Mouse (Mus musculus) cerebellum, adult 8-10 months (tissue): ENCODE measurements around the gene Fam196b.

Source experiments
- DNase-seq: peaks from one replicate; pipeline ENCODE4 v3.0.0; 2022

Gene Fam196b

DNA sequence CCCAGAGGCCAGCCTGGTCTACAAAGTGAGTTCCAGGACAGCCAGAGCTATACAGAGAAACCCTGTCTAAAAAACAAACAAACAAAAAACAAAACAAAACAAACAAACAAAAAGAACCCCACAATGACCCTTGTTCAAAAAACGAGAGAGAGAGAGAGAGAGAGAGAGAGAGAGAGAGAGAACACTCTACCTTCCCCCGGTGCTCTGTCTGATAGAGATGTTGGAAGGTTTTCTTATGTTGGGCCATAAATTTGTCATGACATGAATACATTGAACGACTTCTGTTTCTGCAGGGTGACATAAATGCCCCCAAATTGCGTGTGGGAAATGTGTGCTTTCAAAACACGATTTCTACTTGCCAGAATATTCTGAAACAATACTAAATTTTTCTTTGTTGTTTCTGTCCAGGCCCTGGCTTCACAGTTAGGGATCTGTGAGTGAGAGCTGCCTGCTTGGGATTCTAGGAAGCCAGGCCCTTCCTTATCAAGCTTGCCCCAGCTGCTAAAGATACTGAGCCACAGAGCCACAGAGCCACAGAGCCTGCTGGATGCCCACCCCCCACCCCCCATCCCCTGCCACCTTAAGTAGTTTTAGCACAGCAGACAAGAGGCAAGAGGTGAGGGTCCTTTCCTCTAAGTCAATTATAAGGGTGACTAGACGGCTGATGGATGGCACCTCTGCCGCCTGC, 17.9 kb downstream of the Fam196b start:
- DNase-seq = no peak

DNA sequence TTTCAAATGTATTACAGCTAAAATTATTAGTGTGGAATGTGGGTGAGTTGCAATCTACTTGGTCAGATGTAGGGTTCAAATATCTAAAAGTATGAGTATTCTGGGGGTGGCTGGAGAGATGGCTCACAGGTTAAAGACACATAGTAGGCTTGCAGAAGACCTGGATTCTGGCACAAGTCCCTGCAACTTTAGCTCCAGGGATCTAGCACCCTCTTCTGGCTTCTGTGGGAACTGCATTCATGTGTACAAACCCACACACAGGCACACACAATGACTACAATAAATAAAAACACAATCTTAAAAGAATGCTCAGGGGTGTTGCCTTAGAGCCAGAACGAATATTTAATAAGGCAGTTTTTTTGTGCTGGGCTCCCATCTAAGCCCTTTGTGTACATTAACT, 23.3 kb downstream of the Fam196b start:
- no peak for DNase-seq

DNA sequence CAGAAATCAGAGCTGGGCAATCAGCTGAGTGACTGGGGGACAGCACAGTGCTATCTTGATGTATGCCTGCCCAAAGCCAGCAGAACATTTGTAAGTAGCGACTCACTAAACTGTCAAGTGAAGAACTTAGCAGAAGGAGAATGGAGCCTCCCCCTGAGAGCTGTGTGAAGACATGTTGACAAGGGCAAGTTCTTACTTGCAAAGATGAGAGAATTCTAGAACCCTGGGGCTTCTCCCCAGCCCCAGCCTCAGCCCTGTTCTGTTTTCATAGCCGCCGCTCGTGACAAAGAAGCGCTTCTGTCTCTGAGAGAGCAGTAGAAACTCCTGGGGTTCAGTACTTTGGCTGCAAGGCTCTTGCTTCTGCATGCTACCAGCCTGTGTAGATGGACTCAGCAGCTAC, 25.1 kb downstream of the Fam196b start:
- no peak for DNase-seq

DNA sequence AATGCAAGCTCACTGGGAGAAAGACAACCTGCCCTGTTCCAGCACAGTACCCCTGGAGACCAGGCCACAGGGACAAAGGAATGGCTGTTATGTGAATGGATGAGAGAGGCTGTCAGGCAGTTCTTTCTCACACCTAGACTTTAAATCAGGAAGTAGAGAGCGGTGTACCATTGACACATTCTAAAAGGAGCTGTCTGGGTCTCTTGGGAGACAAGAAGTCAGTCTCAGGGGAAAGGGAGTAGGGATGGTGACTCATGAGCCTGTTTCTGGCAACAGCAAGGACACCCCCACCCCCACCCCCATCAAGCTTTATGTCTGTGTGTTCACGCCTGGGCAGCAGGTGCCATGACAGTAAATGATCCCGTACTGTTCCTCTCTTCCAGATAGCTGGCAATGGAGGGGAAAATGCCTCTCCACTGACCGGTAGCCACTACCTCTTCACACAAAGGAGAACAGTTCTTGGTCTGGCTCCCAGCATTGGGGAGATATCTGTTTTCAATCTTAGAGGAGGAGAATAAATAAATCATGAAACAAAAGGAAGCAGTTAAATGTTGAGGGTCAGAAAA, 29.2 kb downstream of the Fam196b start:
- no peak for DNase-seq

DNA sequence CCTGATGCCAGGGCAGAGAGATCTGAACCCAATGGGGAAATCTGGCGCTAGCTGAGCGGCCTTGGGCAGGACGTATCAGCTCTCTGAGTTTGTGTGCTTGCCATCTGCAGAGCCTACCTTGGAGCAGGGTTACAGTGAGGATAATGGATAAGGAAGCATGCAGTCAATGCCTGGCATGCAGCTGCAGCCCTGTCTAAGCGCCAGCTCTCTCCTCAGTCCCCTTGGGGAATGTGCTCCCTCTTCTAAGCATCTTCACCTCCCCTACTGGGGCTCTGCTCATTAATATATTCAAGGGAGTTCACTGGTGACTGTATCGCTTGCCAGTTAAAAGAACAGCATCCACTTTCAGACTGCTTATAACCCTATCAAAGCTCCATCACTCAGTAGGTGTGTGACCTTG, 29.7 kb downstream of the Fam196b start:
- DNase-seq = no peak

DNA sequence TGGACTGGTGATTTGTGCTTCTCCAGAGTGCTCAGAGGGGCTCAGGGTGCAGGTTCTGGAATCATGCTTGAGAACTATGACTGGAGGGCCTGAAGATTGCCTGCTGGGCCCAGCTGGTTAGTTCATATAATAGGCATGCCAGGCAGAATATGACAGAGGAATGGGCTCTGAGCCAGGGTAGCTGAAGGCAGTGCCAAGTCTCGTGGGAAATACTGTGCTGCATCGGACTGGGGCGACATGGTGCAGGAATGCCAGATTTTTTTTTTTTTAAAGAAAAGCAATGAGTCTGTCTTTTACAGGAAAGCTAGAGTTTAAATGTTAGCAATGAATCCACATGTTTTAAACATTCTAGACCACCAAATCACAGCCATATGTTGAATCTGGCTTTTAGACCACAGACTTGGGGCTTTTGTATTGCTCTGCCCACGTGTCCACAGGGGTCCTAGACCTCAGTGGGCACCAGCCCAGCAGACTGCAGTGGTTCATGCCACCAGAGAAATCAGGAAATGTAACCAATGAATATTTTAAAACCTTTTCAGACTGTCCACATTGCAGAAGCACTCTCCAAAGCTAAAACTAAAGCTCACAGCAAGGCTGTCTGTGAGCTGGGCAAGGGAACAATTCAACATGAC, 33.8 kb downstream of the Fam196b start:
- no peak for DNase-seq

DNA sequence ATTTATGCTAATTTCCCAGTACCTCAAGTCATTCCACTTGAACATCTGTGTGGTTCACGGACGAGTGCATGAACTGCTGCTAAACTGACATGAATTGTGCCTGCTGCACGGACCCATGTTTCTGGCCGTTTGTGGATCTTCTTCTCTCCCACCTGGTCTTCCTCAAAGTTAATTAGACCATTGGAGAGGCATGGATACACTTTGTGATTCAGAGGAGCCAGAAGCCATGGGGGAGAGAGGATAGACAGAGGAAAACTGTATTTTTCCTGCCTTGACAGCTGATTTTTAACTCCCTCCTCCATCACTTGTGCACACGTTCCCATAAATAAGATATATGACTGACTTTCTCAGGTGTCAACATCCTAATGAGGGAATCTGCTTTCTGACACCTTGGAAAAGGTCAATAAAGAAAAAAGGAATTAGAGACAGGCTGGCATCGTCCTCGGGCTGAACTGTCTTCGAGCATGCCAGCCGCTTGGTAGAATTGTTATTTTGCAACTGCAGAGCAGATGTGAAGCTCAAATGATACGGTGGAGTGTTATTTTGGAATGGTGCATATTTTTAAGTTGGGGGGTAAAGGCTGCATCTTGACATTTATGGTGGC, 34.9 kb downstream of the Fam196b start:
- no peak for DNase-seq

DNA sequence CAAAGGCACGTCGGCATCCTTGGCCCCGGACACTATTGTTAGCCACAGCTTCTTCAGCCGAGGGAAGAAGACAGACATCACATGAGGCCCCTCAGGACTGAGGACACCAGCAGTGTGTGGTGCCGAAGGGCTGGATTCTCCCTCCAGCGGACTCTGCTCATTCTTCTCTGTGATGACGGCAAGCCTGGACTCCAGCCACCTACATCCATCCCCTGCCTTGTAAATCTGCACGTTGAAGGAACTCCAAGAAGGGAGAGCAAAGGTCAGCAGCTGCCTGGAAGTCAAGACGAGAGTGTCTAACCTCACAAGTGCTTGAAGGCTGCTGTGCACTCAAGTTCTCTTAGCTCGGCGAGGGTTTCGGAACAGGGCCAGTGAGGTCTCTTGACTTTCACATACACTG, 40.8 kb downstream of the Fam196b start:
- DNase-seq = peak; percentile 2

DNA sequence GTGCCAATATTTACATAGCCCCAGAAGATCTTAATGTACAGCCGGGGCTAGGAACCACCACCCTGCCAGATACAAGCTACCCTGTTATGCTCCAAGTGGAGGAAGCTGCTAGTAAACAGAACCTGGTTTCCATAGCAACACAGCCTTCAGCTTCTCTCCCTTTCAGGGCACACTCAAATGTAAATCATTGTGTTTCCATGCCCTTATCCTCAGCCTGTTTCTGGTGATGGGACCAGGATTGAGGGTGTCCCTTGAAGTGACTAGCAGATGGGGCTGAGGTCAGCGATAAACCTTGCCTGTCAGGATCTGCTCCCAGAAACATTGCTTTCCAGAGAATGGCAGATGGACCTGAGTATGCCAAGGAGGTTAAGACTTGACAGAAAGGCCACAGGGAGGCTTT, 41.5 kb downstream of the Fam196b start:
- peak; percentile 2 for DNase-seq

DNA sequence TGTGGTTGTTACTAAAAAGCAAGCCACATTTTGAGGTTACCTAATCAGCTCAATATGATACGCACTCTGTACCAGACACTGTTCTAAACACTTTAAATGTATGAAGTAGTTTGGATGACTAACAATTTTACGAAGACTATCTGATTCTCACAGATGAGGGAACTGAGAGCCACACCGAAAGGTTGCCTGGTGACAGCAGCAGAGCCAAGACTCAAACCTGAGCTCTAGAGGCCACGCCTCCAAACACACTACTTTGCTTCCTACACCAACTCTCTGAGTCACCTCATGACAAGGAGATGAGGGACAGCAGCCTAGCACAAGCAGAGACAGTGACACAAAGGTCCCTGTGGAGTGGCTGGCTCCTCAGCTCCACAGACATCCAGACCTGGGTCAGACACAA, 57.6 kb downstream of the Fam196b start:
- DNase-seq = no peak

DNA sequence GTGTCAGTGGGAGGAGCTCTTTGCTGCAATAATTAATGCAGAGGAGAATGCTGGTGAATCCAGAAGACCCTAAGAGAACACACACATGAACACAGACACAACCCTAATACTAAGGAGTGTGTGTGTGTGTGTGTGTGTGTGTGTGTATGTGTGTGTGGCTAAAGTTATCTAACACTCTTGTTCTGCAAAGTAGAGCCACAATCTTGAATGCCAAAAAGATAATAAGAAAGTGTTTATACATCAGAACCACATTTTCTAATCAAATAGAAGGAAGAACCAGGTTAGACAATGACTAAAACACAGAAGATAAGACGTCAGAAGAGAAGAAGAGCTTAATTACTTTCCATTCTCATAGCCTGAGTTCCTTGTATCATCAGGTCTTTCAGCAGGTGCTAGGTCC, 60.9 kb downstream of the Fam196b start:
- DNase-seq = no peak

DNA sequence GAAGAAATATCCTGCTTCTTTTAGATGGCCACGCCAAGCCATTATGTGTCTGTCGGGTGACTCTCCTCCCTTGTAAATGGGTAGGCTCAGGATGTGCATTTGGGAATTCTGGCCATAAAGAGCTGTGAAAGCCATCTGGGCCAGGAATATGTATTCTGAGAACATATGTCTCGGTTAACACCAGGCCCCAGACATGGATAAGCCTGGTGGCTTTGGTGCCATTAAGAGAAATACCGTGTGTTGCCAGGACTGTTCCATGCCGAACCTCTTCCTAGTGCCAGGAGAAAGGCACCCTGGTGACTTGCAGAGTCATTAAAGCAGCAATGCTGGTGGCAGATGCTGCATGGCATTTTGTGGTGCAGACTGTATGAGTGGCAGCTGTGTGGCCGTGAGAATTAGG, 63.0 kb downstream of the Fam196b start:
- DNase-seq = no peak

DNA sequence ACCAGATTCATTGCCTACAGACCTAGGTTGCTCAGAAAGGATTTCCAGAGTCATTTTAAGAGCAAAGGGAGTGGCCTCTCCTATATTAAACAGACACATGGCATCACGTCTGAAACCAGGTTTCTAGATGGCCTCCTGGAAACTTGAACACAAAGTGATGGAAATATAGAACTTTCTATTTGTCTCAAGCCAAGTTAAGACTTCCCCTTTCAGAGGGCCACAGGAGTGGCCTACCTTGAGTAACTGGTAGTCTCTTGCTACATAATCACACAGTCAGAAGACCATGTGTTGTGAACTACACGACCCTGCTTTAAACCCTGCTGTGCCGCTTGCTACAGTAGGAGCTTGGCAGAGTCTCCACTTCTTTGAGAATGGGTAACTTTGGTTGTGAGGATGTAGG, 68.9 kb downstream of the Fam196b start:
- DNase-seq = no peak

DNA sequence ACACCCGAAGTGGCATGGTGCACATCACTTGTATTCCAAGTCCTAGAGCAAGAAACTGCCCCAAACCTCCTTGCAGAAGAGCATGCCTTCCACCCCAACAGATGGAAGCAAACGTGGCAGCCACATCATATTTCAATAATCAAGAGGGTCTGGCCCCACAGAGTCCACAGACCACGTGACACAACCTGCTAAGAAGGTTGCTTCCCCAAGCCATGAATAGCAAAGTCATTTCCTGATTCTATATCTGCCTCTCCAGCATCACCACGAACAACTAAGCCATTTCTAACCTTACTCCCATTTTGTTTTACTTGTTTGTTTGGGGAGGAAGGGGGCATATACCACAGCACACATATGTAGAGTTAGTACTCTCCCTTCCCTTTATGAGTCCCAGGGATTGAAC, 69.6 kb downstream of the Fam196b start:
- no peak for DNase-seq

DNA sequence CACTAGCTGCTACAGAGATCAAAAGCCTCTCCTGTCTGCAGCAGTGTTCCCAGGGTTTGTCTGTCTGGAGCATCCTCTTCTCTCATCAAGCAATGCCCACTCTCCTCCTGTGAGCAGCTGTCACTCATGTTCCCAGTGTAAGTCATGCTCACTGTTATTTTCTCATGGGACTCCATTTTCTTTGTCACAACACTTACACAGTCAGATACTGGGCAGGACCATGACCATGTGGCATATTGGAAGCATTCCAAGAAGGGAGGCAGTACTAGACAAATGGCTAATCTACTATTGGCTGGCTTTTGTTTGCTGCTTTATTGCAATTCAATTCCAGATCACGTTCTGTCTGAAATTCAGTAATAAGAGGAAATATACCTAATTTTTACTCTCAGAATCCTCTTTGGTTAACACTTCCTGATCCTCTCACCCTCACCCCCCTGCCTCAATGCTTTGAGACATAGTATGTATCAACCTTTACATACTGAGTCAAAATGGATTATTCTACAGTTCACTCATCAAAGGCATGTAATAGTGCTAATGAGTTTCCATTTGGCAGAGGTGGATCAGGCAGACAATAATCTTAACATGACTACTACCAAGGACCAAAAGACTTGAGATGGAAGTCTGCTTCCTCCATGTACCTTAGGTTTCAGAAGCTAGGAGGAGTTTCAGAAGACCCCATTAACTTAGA, 70.5 kb downstream of the Fam196b start:
- DNase-seq = no peak

DNA sequence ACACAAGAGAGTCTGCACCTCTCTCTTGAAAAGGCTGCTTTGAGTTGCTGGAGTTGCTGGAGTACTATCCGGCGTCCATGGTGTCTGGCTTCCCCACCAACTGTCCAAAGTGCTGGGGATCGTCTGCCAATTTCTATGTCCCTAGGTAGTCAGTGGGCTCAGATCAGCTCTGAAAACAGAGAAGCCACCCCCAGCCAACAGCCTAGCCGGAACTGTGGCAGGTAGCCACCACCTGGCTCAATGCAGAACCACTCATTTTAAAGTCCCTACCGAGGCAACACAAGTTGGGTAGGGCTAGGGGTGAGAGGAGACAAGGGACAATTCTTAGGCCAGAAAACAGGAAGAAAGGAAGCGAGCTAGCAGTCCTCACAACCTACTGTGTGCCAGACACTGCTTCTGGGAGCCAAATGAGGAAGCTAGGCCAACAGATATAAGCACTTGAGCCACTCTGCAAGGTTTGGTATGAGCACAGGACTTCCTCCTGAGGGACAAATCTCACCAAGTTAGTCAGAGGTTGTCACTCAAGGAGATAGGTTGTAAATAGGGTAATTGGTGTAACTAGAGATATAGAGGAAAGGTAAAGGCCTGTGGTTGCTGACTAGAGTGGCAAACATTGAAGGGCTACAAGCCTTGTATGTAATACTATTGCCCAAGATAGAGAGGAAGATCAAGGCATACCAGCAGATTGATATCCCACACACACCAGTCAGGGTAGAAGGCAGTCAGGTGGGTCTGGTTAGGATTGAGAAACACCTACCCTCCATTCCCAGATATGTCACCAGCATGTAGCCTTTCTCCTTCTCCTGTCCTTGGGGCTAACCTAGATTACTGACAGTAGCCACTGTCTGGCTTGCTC, 74.9 kb downstream of the Fam196b start:
- no peak for DNase-seq

DNA sequence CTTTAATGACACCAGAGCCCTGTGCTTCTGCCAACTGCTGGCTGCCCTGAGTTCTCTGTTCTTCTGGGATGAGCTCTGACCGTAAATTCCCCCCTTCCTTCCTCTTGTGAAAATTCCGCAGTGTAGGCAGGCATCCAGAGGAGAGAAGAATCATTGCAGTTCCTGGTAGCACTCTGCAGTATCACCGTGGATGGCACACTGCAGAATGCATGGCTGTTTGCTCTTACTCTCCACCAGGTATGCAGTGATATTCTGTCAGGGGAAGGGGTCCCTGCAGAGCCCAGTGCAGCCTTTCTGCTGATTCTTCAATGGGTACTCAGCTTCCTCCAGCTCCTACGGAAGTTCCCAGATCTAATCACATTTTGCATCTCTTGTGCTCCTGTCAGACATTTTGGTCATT, 77.5 kb downstream of the Fam196b start:
- DNase-seq = no peak

DNA sequence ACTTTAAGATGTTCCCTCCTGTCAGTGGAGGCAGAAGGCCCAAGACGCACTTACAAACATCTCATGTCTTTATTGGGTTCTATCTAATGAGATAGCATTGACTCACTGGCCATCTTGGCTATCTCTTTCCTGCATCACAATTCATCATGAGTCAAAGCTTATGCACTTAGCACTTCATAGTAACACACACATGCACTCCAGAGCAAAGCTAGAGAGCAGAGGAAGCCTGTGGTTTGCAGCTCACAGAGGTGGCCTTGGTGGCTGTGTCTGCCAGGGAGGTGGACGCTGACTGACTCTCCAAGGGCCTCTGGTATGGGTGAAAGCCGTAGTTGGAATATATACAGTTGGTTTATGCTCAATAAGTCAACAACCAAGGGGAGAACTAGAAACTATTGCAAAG, 81.2 kb downstream of the Fam196b start:
- no peak for DNase-seq

DNA sequence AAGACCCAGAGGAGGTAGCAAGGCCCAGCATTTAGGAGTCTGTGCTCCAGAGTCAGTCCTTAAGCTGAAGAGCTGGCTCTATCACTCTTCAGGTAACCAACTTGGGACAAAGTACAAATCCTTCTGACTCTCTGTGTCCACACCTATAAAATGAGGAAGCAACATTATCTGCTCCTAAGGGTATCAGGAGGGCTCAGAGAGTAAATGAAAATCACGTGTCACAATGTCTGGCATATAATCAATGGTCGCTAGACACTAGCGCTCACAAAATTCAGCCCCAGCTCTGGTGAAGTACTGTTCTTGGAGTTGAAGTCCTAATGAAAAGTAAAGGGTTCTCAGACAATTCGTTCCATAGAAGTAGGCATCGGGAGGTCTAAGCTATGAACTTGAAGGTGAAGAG, 83.0 kb downstream of the Fam196b start:
- no peak for DNase-seq

DNA sequence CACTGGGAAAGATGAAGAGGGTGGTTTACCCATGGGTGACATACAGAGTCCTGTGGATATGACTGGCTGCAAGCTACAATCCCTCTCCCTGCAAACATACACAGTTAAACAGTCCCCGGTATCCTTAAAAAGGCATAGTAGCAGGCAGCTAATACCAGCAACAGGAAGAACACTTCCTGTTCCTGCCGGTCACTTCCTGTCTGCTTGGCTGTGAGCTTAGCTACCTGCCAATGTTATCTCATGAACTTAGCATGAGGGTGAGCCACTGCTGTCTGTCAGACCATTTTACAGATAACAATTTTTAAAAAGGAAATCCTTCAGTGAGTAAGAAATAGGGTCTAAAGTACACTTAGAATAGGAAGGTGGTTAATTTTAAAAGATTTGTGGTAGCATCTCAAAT, 83.9 kb downstream of the Fam196b start:
- DNase-seq = no peak

DNA sequence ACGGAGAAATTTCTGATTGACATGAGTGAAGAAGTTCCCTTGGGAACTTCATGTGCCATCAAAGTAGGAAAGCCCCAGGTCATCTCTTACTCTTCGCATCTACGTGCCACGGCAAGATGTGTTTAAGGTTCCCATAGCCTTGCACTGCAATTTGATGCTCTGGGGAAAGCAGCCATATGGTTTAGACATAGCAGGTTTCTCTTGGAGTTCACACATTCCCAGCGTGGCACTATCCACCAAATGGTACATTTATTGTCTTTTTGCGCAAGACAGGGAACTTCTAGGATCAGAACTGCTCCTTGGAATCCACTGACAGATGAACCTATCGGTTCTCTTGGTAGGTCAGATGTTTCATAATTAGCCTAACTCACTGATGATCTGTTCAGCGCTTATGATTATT, 86.7 kb downstream of the Fam196b start:
- no peak for DNase-seq

DNA sequence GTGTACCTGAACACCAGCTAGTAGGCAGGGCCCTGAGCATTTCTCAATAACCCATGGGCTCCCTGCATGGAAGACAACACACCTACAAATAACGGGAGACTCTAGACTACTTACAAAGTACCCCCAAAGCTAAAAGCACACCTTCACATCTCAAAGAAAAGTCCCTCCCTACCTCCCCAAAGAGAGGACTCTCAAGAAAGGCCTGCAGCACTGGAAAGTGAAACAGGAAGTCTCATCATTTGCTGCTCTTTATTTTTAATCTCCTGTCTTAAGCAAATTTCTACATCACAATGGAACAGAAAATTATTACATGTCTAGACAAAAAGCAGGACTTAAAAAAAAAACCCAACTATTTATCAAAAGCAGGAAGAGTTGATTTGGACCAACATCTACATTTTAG, 90.7 kb downstream of the Fam196b start:
- DNase-seq = no peak

DNA sequence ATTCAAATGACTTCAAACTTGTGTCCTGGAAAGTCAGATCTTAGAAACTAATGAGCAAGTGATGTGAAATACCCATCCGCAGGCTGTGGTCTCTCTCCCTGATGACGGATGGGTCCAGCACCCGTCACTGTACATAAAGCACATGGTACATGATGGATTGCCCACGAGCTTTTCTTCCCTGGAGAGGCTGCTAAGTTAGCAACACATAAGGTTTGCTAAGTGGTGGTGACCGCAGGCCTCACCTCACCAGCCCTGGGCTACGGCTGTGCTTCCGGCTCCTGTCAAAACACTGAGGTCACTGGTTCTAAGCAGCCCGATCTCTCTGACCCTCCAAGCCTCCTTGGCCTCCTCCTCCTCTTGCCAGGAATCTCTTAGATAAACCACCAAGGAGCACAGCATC, 91.7 kb downstream of the Fam196b start:
- no peak for DNase-seq
